Mouse (Mus musculus) MEL (cell line): ENCODE results near the gene Slc26a10.
"Not testable (repeated sequence)": the region's sequence is repeated elsewhere in the genome, so short reads cannot be mapped to it uniquely, and the experiment has no call there.

Source experiments
- BHLHE40 ChIP-seq: IDR thresholded peaks from 2 replicates; pipeline ENCODE4 v1.6.1; 2012; ENCODE audit warnings: low read depth, mild to moderate bottlenecking, inconsistent platforms, low read length, improper control_type of control experiment, borderline replicate concordance
- CTCF ChIP-seq, 3 experiments: IDR thresholded peaks in 2 of 3; conservative IDR thresholded peaks in 1 of 3; 2 replicates each; pipeline ENCODE4 v1.5.1; 2011 to 2012; ENCODE audit warnings: low read length in 3 of 3, low read depth in 2 of 3, mild to moderate bottlenecking in 2 of 3, improper control_type of control experiment in 1 of 3, inconsistent platforms in 1 of 3, mixed read lengths in 1 of 3, moderate library complexity in 1 of 3; ENCODE audit not compliant: control insufficient read depth in 1 of 3, insufficient read depth in 1 of 3, poor library complexity in 1 of 3, severe bottlenecking in 1 of 3
- GATA1 ChIP-seq: IDR thresholded peaks from 2 replicates; pipeline ENCODE4 v1.6.1; 2011; ENCODE audit warnings: low read depth, low read length, improper control_type of control experiment
- KAT2A ChIP-seq: conservative IDR thresholded peaks from 2 replicates; pipeline ENCODE4 v1.6.1; 2012; ENCODE audit warnings: low read depth, low read length, improper control_type of control experiment, inconsistent platforms
- MAFK ChIP-seq: IDR thresholded peaks from 2 replicates; pipeline ENCODE4 v1.6.1; 2011; ENCODE audit warnings: low read depth, mild to moderate bottlenecking, low read length, improper control_type of control experiment, borderline replicate concordance
- NELFE ChIP-seq: IDR thresholded peaks from 2 replicates; pipeline ENCODE4 v1.6.1; 2011; ENCODE audit warnings: low read depth, low read length, improper control_type of control experiment
- USF1 ChIP-seq: IDR thresholded peaks from 2 replicates; pipeline ENCODE4 v1.6.1; 2014; ENCODE audit warnings: low read depth, mild to moderate bottlenecking, inconsistent platforms, low read length, improper control_type of control experiment, moderate library complexity

GRCm38 (mm10) chr10:127152556-127152955, 27.9 kb downstream of the Slc26a10 start:
- not testable (repeated sequence) for TF ChIP-seq GATA1; KAT2A; MAFK; NELFE; BHLHE40; CTCF (IDR thresholded peaks at IDR 0.05 in 2 of 3, conservative IDR thresholded peaks at IDR 0.05 in 1 of 3; ENCODE audit: control insufficient read depth in 1 of 3, insufficient read depth in 1 of 3, low read depth in 2 of 3, low read length in 3 of 3, poor library complexity in 1 of 3, severe bottlenecking in 1 of 3); USF1
